Mouse (Mus musculus) CH12.LX (cell line): ENCODE measurements around the gene Btbd9. TPM values are rescaled to one million over a fixed set of nuclear protein-coding genes. Genes with fewer than 3 reads are reported as not detected.

Source experiments
- DNase-seq: peaks from one replicate; pipeline ENCODE4 v3.0.0-alpha.2; 2013; ENCODE audit errors: extremely low read depth
- H3K27ac ChIP-seq: 2 replicates; pipeline ENCODE4 v1.5.1; 2012; ENCODE audit warnings: low read depth, mild to moderate bottlenecking, control low read depth, moderate library complexity; ENCODE audit not compliant: insufficient read depth
- H3K27me3 ChIP-seq: replicated peaks from 2 replicates; pipeline ENCODE3; 2012; ENCODE audit warnings: inconsistent platforms
- H3K36me3 ChIP-seq, 2 experiments: replicated peaks in 1 of 2; 2 replicates each; pipeline versions ENCODE3 to v1.6.1; 2012; ENCODE audit warnings: inconsistent platforms in 1 of 2, low read length in 1 of 2, mild to moderate bottlenecking in 1 of 2, mixed read lengths in 1 of 2, moderate library complexity in 1 of 2; ENCODE audit not compliant: control insufficient read depth in 1 of 2, insufficient read depth in 1 of 2
- H3K4me1 ChIP-seq, 2 experiments: 2 replicates each; pipeline ENCODE4 v1.6.1; 2012; ENCODE audit warnings: inconsistent platforms in 1 of 2, moderate library complexity in 1 of 2; ENCODE audit not compliant: insufficient read depth in 2 of 2, control insufficient read depth in 1 of 2
- H3K4me2 ChIP-seq: 2 replicates; pipeline ENCODE4 v1.6.1; 2012; ENCODE audit warnings: low read depth, mild to moderate bottlenecking, control low read depth; ENCODE audit not compliant: poor library complexity, insufficient read depth, severe bottlenecking
- H3K4me3 ChIP-seq, 3 experiments: fragments of 150-350 bp in 1 of 3; sonication (generic) in 1 of 3; replicated peaks in 1 of 3; 2 replicates each; pipeline versions ENCODE3 to v1.5.1; 2011 to 2012; ENCODE audit warnings: low read depth in 2 of 3, low read length in 2 of 3, mild to moderate bottlenecking in 2 of 3, moderate library complexity in 2 of 3, control low read depth in 1 of 3, improper control_type of control experiment in 1 of 3, inconsistent platforms in 1 of 3, mixed read lengths in 1 of 3; ENCODE audit not compliant: poor library complexity in 1 of 3
- H3K79me2 ChIP-seq: replicated peaks from 2 replicates; pipeline ENCODE4 v1.6.1; 2012; ENCODE audit warnings: mild to moderate bottlenecking, moderate library complexity; ENCODE audit not compliant: control insufficient read depth, poor library complexity, insufficient read depth, severe bottlenecking; ENCODE audit errors: extremely low read depth
- H3K9ac ChIP-seq: 2 replicates; pipeline ENCODE4 v1.6.1; 2012; ENCODE audit warnings: low read depth, mild to moderate bottlenecking, control low read depth, moderate library complexity; ENCODE audit not compliant: insufficient read depth
- H3K9me3 ChIP-seq: replicated peaks from 2 replicates; pipeline ENCODE3; 2012; ENCODE audit warnings: low read length, inconsistent platforms, mixed read lengths
- CHD1 ChIP-seq: IDR thresholded peaks from 2 replicates; pipeline ENCODE4 v1.6.1; 2012; ENCODE audit warnings: low read depth, low read length, improper control_type of control experiment, inconsistent platforms
- CHD2 ChIP-seq: IDR thresholded peaks from 2 replicates; pipeline ENCODE4 v1.6.1; 2011; ENCODE audit warnings: low read length, improper control_type of control experiment
- CTCF ChIP-seq, 2 experiments: IDR thresholded peaks in 1 of 2; conservative IDR thresholded peaks in 1 of 2; 2 replicates each; pipeline ENCODE4 v1.5.1; 2011 to 2012; ENCODE audit warnings: low read depth in 2 of 2, low read length in 2 of 2, improper control_type of control experiment in 1 of 2, inconsistent platforms in 1 of 2, mild to moderate bottlenecking in 1 of 2, moderate library complexity in 1 of 2
- ELF1 ChIP-seq: IDR thresholded peaks from 2 replicates; pipeline ENCODE4 v1.6.1; 2014; ENCODE audit warnings: low read depth, mild to moderate bottlenecking, inconsistent platforms, low read length, improper control_type of control experiment
- EP300 ChIP-seq: IDR thresholded peaks from 2 replicates; pipeline ENCODE4 v1.6.1; 2011; ENCODE audit warnings: low read length, improper control_type of control experiment
- ETS1 ChIP-seq: conservative IDR thresholded peaks from 2 replicates; pipeline ENCODE4 v1.6.1; 2012; ENCODE audit warnings: low read depth, mild to moderate bottlenecking, inconsistent platforms, low read length, improper control_type of control experiment, moderate library complexity
- GABPA ChIP-seq: IDR thresholded peaks from 2 replicates; pipeline ENCODE4 v1.6.1; 2012; ENCODE audit warnings: low read depth, low read length, improper control_type of control experiment, inconsistent platforms; ENCODE audit not compliant: insufficient replicate concordance
- JUND ChIP-seq: conservative IDR thresholded peaks from 2 replicates; pipeline ENCODE4 v1.6.1; 2011; ENCODE audit warnings: low read depth, low read length, improper control_type of control experiment
- KAT2A ChIP-seq: IDR thresholded peaks from 2 replicates; pipeline ENCODE4 v1.6.1; 2012; ENCODE audit warnings: low read length, improper control_type of control experiment, inconsistent platforms; ENCODE audit not compliant: insufficient replicate concordance
- MAFK ChIP-seq: IDR thresholded peaks from 2 replicates; pipeline ENCODE4 v1.6.1; 2011; ENCODE audit warnings: low read length, improper control_type of control experiment; ENCODE audit not compliant: insufficient replicate concordance
- MAX ChIP-seq: IDR thresholded peaks from 2 replicates; pipeline ENCODE4 v1.6.1; 2011; ENCODE audit warnings: low read length, improper control_type of control experiment
- MAZ ChIP-seq: IDR thresholded peaks from 2 replicates; pipeline ENCODE4 v1.6.1; 2012; ENCODE audit warnings: low read depth, mild to moderate bottlenecking, inconsistent platforms, low read length, improper control_type of control experiment, moderate library complexity
- MXI1 ChIP-seq: IDR thresholded peaks from 2 replicates; pipeline ENCODE4 v1.6.1; 2011; ENCODE audit warnings: mild to moderate bottlenecking, low read depth, low read length, improper control_type of control experiment
- NELFE ChIP-seq: IDR thresholded peaks from 2 replicates; pipeline ENCODE4 v1.6.1; 2011; ENCODE audit warnings: low read depth, low read length, improper control_type of control experiment
- PAX5 ChIP-seq: IDR thresholded peaks from 2 replicates; pipeline ENCODE4 v1.6.1; 2012; ENCODE audit warnings: low read length, inconsistent platforms, mixed read lengths
- RAD21 ChIP-seq: IDR thresholded peaks from 2 replicates; pipeline ENCODE4 v1.6.1; 2011; ENCODE audit warnings: low read depth, mild to moderate bottlenecking, low read length, improper control_type of control experiment, moderate library complexity
- SMC3 ChIP-seq: IDR thresholded peaks from 2 replicates; pipeline ENCODE4 v1.6.1; 2011; ENCODE audit warnings: low read depth, low read length, improper control_type of control experiment
- TBP ChIP-seq: conservative IDR thresholded peaks from 2 replicates; pipeline ENCODE4 v1.6.1; 2011; ENCODE audit warnings: low read depth, low read length, improper control_type of control experiment
- TCF12 ChIP-seq: IDR thresholded peaks from 2 replicates; pipeline ENCODE4 v1.6.1; 2014; ENCODE audit warnings: low read depth, mild to moderate bottlenecking, inconsistent platforms, low read length, improper control_type of control experiment
- ZC3H11A ChIP-seq: IDR thresholded peaks from 2 replicates; pipeline ENCODE4 v1.6.1; 2012; ENCODE audit warnings: low read depth, mild to moderate bottlenecking, inconsistent platforms, low read length, improper control_type of control experiment
- ZMIZ1 ChIP-seq: IDR thresholded peaks from 2 replicates; pipeline ENCODE4 v1.6.1; 2012; ENCODE audit warnings: low read depth, mild to moderate bottlenecking, inconsistent platforms, low read length, improper control_type of control experiment
- dilution Hi-C: fragments of 300-500 bp; cut with MboI; formaldehyde crosslinking; loops from 2 replicates; pipeline ENCODE4 v1.14.3; 2020; ENCODE audit warnings: low sequenced_read_pairs; ENCODE audit not compliant: extremely low pct_unique_long_range_greater_than_20kb, extremely low pct_ligation_motif_present
- in situ Hi-C: fragments of 300-500 bp; cut with MboI; formaldehyde crosslinking; loops from 3 replicates; pipeline ENCODE4 v1.14.3; 2019; ENCODE audit warnings: low sequenced_read_pairs, low pct_ligation_motif_present, low pct_unique_long_range_greater_than_20kb, mixed read lengths
- polyA plus RNA-seq: library from polyadenylated mRNA; unstranded; fragments of >175 nt; gene quantifications from 2 replicates; pipeline ENCODE4 v1.2.1, GENCODE M21; 2012; ENCODE audit warnings: low read depth; ENCODE audit not compliant: insufficient read length
- total RNA-seq, 2 experiments: library from RNA; depleted of rRNA; stranded (reverse); fragments of 300-350 nt in 1 of 2; fragments of >200 nt in 1 of 2; gene quantifications; 2 replicates each; pipeline ENCODE4 v1.2.3; 2012 to 2014

The Btbd9 gene
- total and polyA plus RNA-seq, 3 experiments = 19.3 to 25.4 (median 20.0) TPM

DNA sequence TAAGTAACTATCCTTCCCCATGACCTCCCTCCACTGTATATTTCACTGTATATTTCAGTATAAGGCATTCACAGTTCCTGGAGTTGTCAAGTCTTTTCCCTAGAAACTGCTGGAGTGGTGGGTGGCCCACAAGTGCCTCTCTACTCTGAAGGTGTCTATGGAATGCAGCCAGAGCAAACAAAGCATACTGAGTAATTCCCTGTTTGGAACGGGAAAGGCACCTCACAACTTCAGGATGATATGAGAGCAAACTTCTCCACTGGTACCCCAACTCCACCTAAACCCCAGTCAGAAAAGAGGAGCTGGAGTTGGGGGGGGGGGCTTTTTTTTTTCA lies 25.5 kb downstream of the Btbd9 start:
- H3K27me3 ChIP-seq = no peaks in the 10 kb centered on the region
- no peaks in the 10 kb centered on the region for H3K9me3 ChIP-seq
- dilution Hi-C loops (no loop called here), in situ Hi-C loops (loop anchor here (10.0 kb wide), 1 partner anchor 134 kb away; no protein-coding TSS in a partner anchor)
- no peaks in the 10 kb centered on the region for H3K79me2 ChIP-seq
- H3K36me3 ChIP-seq = peaks cover 0 to 5% of the 10 kb centered on the region in 2 experiments
- no peak overlapping the region for H3K27ac ChIP-seq
- H3K4me1 ChIP-seq = no peaks in the 10 kb centered on the region
- H3K4me3 ChIP-seq = no peak overlapping the region
- DNase-seq = no peak
- TF ChIP-seq CHD2 = no peak
- no peak for TF ChIP-seq MAX
- TF ChIP-seq EP300 = no peak
- no peak for TF ChIP-seq ZC3H11A
- no peak for TF ChIP-seq NELFE
- no peak for TF ChIP-seq TBP
- no peak for TF ChIP-seq CHD1
- no peak for TF ChIP-seq SMC3
- TF ChIP-seq MXI1 = no peak
- no peak for TF ChIP-seq ETS1
- no peak for TF ChIP-seq JUND
- H3K4me2 ChIP-seq = no peak overlapping the region
- no peak overlapping the region for H3K9ac ChIP-seq

DNA sequence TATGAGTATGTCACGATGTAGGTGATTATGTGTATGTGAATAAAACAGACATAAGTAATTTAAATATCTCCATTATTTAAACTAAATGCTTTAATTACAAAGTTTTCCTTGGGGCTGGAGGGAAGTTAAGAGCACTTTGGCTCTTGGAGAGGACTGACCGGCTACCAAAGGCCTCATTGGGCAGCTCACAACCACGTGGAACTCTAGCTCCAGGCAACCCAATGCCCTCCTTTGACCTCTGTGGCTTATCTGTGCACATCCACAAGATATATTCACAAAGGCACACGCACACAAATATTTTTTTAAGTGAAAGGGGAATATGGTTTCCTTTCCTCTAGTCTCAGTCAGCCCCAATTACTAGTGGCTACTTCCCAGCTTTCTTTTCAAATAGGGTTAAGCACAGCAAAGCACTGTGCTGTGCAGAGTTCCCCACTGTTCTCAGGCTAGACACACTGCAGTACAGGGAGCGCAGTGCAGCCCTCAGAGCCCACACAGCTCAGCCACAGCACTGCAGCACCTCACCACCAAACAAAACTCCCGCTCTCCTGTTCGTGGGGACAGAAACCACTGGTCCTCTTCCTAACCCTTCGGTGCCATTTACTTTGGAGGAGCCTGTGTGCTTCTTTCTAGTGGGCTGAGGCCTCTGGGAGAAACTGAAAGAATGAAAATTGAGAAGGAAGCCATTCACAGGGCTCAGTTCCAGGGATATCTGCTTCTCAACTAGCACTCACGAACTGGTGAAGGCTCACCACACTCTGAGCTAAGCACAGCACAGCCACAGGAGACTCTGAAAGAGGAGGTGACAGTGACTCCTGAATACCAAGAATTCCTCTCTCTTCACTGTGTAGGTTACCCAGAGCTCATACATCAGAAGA lies 26.2 kb downstream of the Btbd9 start:
- no peak for TF ChIP-seq TCF12
- Histone ChIP-seq H3K79me2 (no peaks in the 10 kb centered on the region), H3K9me3 (no peaks in the 10 kb centered on the region), H3K4me2 (no peak overlapping the region), H3K9ac (no peak overlapping the region), H3K4me1 (no peaks in the 10 kb centered on the region), H3K36me3 (peaks cover 0 to 5% of the 10 kb centered on the region in 2 experiments), H3K27me3 (no peaks in the 10 kb centered on the region), H3K4me3 (no peak overlapping the region), H3K27ac (no peak overlapping the region)
- no peak for DNase-seq
- dilution Hi-C loops = no loop called here
- in situ Hi-C loops = loop anchor here (10.0 kb wide), 1 partner anchor 135 kb away; no protein-coding TSS in a partner anchor

DNA sequence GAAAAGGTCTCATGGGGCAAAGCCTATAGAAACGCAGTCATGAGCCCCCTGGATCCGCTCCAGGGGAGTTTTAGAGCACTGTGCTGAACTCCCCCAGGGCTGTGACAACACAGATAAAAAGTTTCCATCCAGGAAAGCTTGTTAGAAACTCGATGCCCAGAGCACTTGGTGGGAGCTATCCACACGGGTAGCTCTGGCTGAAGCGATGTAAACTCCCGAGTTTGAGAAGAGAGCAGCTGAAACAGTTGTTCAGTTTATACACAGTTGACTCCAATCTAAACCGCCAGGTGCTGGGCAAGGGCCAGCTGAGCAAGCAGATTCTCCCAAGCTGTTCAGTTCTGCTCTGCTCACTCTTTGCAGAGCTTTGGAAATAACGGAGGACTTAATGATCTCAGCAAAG lies 37.2 kb downstream of the Btbd9 start:
- in situ Hi-C loops (no loop called here), dilution Hi-C loops (no loop called here)

More for the DNA sequence above, 37.2 kb downstream of the Btbd9 start:
- H3K79me2 ChIP-seq = no peaks in the 10 kb centered on the region
- H3K4me1 ChIP-seq = peaks cover 0 to 4% of the 10 kb centered on the region in 2 experiments; a peak in 1 of 4 replicates
- no peak overlapping the region for H3K27ac ChIP-seq
- peaks cover 0 to 1% of the 10 kb centered on the region in 2 experiments for H3K36me3 ChIP-seq
- H3K27me3 ChIP-seq = no peaks in the 10 kb centered on the region
- no peak for TF ChIP-seq ZC3H11A
- no peak for TF ChIP-seq MAZ
- no peak for TF ChIP-seq TCF12
- no peak for TF ChIP-seq ZMIZ1
- no peak for TF ChIP-seq ELF1
- TF ChIP-seq RAD21 = no peak
- no peak for TF ChIP-seq KAT2A
- TF ChIP-seq PAX5 = no peak
- no peak for TF ChIP-seq GABPA
- no peak for TF ChIP-seq SMC3
- no peak for TF ChIP-seq MAFK
- no peak for TF ChIP-seq CHD2
- no peak for TF ChIP-seq CTCF (conservative IDR thresholded peaks at IDR 0.05 in 1 of 2, IDR thresholded peaks at IDR 0.05 in 1 of 2; ENCODE audit: low read depth in 2 of 2, low read length in 2 of 2)
- no peak overlapping the region for H3K9ac ChIP-seq
- no peak overlapping the region for H3K4me2 ChIP-seq
- H3K9me3 ChIP-seq = no peaks in the 10 kb centered on the region
- DNase-seq = no peak
- no peak overlapping the region for H3K4me3 ChIP-seq
